Mouse (Mus musculus) left cerebral cortex, postnatal 4 days (tissue): Measurements from ENCODE around the gene Rfx2. TPM values are rescaled to one million over a fixed set of nuclear protein-coding genes. Genes with fewer than 3 reads are reported as not detected.

Experiments
- total RNA-seq, 2 experiments: library from RNA; stranded (reverse); gene quantifications; 2 replicates each; pipeline ENCODE4 v1.2.3; 2021

Rfx2 gene
- total RNA-seq, 2 experiments from 2014 or later, result 2.4 to 3.4 TPM

Other genes starting within 250 kb of the Rfx2 start
- gene Safb2, start 246.4 kb downstream of the Rfx2 start, total RNA-seq, result 100 to 1,000 TPM; 105 to 107 TPM
- gene Safb, start 246.2 kb downstream of the Rfx2 start, total RNA-seq, result 100 to 1,000 TPM; 173 to 188 TPM
- 100 to 1,000 TPM; 119 to 135 TPM for gene 2410015M20Rik, start 221.2 kb downstream of the Rfx2 start, total RNA-seq
- gene Rpl36, start 217.6 kb downstream of the Rfx2 start, total RNA-seq, result 100 to 1,000 TPM; 563 to 595 TPM
- gene Lonp1, start 204.1 kb downstream of the Rfx2 start, total RNA-seq, result 10 to 100 TPM; 61.5 to 63.4 TPM
- gene Catsperd, start 202.9 kb downstream of the Rfx2 start, total RNA-seq, result 1 to 10 TPM; 1.3 to 2.2 TPM
- gene Ranbp3, start 157.7 kb downstream of the Rfx2 start, total RNA-seq, result 100 to 1,000 TPM; 102 to 112 TPM
- gene Ndufa11, start 113.2 kb downstream of the Rfx2 start, total RNA-seq, result 100 to 1,000 TPM; 187 to 194 TPM
- gene Vmac, start 113.0 kb downstream of the Rfx2 start, total RNA-seq, result 10 to 100 TPM; 10.8 to 12.6 TPM
- 1 to 10 TPM; 1.2 to 1.3 TPM for gene Nrtn, start 73.5 kb downstream of the Rfx2 start, total RNA-seq
- gene Dus3l, start 66.3 kb downstream of the Rfx2 start, total RNA-seq, result 10 to 100 TPM; 80.0 to 90.4 TPM
- 1 to 10 TPM; 1.2 TPM for gene Prr22, start 60.8 kb downstream of the Rfx2 start, total RNA-seq
- not detected for gene Acsbg2, start 43.4 kb upstream of the Rfx2 start, total RNA-seq
- gene 1700061G19Rik, start 44.5 kb upstream of the Rfx2 start, total RNA-seq, result under 1 TPM; 0.16 to 0.56 TPM
- 100 to 1,000 TPM; 104 to 114 TPM for gene Mllt1, start 104.4 kb upstream of the Rfx2 start, total RNA-seq
- not detected for gene Acer1, start 151.1 kb upstream of the Rfx2 start, total RNA-seq
- 10 to 100 TPM; 46.2 to 49.1 TPM for gene Clpp, start 159.3 kb upstream of the Rfx2 start, total RNA-seq
- gene Alkbh7, start 166.3 kb upstream of the Rfx2 start, total RNA-seq, result 10 to 100 TPM; 28.2 to 32.3 TPM
- gene Pspn, start 169.0 kb upstream of the Rfx2 start, total RNA-seq, result not detected
- 10 to 100 TPM; 50.8 to 51.0 TPM for gene Gtf2f1, start 180.3 kb upstream of the Rfx2 start, total RNA-seq
- not detected for gene Gm17949, start 180.5 kb upstream of the Rfx2 start, total RNA-seq
- 100 to 1,000 TPM; 140 to 144 TPM for gene Khsrp, start 200.5 kb upstream of the Rfx2 start, total RNA-seq
- gene Slc25a41, start 210.6 kb upstream of the Rfx2 start, total RNA-seq, result not detected
- gene Crb3, start 228.1 kb upstream of the Rfx2 start, total RNA-seq, result under 1 TPM; 0.40 to 0.97 TPM
- gene Slc25a23, start 228.8 kb upstream of the Rfx2 start, total RNA-seq, result 100 to 1,000 TPM; 188 to 219 TPM
- gene Dennd1c, start 247.5 kb upstream of the Rfx2 start, total RNA-seq, result 1 to 10 TPM; 1.2 to 1.4 TPM